Mouse (Mus musculus) megakaryocyte, adult 5-6 weeks (primary cell): Measurements from ENCODE around the gene Zfp280d. TPM values are rescaled to one million over a fixed set of nuclear protein-coding genes. Genes with fewer than 3 reads are reported as not detected.
A peak's percentile ranks its signal among the peaks of the same experiment; 100 is the strongest.
"Not testable (repeated sequence)": the region's sequence is repeated elsewhere in the genome, so short reads cannot be mapped to it uniquely, and the experiment has no call there.

Source experiments
- ATAC-seq: 2 replicates; pipeline ENCODE4 v1.8.0; 2016; ENCODE audit warnings: mild to moderate bottlenecking, inconsistent platforms; ENCODE audit not compliant: poor library complexity, severe bottlenecking
- total RNA-seq, 2 experiments: library from RNA; stranded (forward) in 1 of 2; stranded (reverse) in 1 of 2; fragments of 153-499, 151-499 nt in 1 of 2; fragments of 221-1000, 200-1000 nt in 1 of 2; gene quantifications; 2 replicates each; pipeline versions ENCODE4 v1.2.3 to v1.2.4; 2015 to 2017

Gene Zfp280d
- total RNA-seq, 2 experiments from 2014 or later: 32.3 to 56.7 TPM

- ATAC-seq: no peak
Observed at GRCm38 (mm10) chr9:72343844-72344243, 69.2 kb downstream of the Zfp280d start.

- ATAC-seq: no peak
Observed at GRCm38 (mm10) chr9:72372359-72372758, 97.7 kb downstream of the Zfp280d start.

- no peak for ATAC-seq
Observed at GRCm38 (mm10) chr9:72374074-72374473, 99.4 kb downstream of the Zfp280d start.

- ATAC-seq: no peak
Observed at GRCm38 (mm10) chr9:72374996-72375395, 100.3 kb downstream of the Zfp280d start.

GRCm38 (mm10) chr9:72375639-72376038 lies 101.0 kb downstream of the Zfp280d start:
- ATAC-seq: no peak

GRCm38 (mm10) chr9:72385786-72386185 lies 111.1 kb downstream of the Zfp280d start:
- no peak for ATAC-seq

- no peak for ATAC-seq
Observed at GRCm38 (mm10) chr9:72388934-72389333, 114.3 kb downstream of the Zfp280d start.

- ATAC-seq: no peak
Observed at GRCm38 (mm10) chr9:72389431-72390002, 114.9 kb downstream of the Zfp280d start.

GRCm38 (mm10) chr9:72390321-72391077 lies 115.8 kb downstream of the Zfp280d start:
- ATAC-seq: no peak

- no peak for ATAC-seq
Observed at GRCm38 (mm10) chr9:72392686-72393085, 118.0 kb downstream of the Zfp280d start.

GRCm38 (mm10) chr9:72393238-72393637 lies 118.6 kb downstream of the Zfp280d start:
- ATAC-seq: no peak

- no peak for ATAC-seq
Observed at GRCm38 (mm10) chr9:72393869-72394341, 119.2 kb downstream of the Zfp280d start.

GRCm38 (mm10) chr9:72400121-72400520 lies 125.5 kb downstream of the Zfp280d start:
- ATAC-seq: 0 out of 2 replicates have a peak, but pooled peaks have one; percentile 21

- not testable (repeated sequence) for ATAC-seq
Observed at GRCm38 (mm10) chr9:72401769-72402168, 127.1 kb downstream of the Zfp280d start.

GRCm38 (mm10) chr9:72403421-72403820 lies 128.8 kb downstream of the Zfp280d start:
- no peak for ATAC-seq

GRCm38 (mm10) chr9:72404446-72404845 lies 129.8 kb downstream of the Zfp280d start:
- ATAC-seq: no peak

GRCm38 (mm10) chr9:72404934-72405333 lies 130.3 kb downstream of the Zfp280d start:
- no peak for ATAC-seq

GRCm38 (mm10) chr9:72405882-72406638 lies 131.4 kb downstream of the Zfp280d start:
- no peak for ATAC-seq

GRCm38 (mm10) chr9:72408131-72408586 lies 133.5 kb downstream of the Zfp280d start:
- ATAC-seq: peak; percentile 89

- ATAC-seq: peak; percentile 47
Observed at GRCm38 (mm10) chr9:72409381-72410225, 134.9 kb downstream of the Zfp280d start.
